Mouse (Mus musculus): Measurements from ENCODE around the gene Spaca4.
A peak's percentile ranks its signal among the peaks of the same experiment; 100 is the strongest.

Spaca4 gene

DNA sequence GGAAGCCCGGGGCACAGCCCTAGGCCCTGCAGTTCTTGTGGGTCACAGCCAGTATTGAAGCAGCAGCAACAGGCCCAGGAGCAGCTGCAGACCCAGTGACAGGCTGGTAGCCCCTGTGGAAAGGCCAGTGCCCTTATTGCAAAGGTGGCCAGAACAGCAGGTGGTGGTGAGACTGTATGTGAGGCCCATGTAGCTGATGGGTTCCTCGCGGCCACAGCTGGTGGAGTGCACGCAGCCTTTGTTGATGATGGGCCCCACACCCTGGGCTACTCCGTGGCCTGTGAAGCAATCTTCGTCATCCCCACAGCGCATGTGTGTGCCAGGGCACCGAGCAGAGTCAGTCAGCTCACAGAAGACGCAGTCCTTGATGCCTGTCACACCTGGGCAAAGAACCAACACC, 462 bp downstream of the Spaca4 start:
- DNase-seq: no peak

DNA sequence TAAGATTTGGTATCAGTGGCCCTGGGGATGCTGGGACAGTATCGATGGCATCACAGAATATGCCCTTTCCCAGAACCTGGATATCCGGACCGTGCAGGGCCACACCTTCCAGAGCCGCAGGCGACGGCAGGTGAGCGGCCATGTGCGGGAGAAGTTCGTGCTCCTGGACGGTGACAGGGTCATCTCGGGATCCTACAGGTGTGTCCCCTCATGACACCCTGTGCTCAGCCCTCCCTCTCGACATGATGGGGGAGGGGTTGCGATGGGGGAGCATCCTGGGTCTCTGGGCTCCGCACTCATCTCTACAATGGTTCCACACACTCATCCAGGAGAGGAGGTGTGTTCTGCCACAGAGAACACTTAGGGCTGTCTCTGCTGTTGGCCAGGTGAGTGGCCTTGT, 1.8 kb downstream of the Spaca4 start:
- DNase-seq: no peak

- no peak for DNase-seq
Measured at GRCm38 (mm10) chr7:45723301-45723700, 2.3 kb downstream of the Spaca4 start.

DNA sequence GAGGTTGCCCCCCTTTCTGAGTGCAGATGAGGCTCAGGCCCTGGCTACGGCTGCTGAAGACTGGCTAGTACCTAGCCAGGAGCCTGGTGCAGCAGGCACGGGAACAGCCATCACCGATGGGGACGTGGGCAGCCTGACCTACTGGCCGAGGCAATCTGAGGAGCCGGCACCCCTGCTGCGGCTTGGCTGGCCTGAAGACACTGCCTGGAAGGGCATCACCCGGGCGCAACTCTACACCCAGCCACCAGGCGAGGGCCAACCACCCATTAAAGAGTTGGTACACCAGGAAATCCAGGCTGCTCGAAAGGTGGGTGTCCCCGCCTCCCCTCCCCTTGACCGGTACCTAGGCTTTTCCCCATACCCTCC, 3.3 kb downstream of the Spaca4 start:
- DNase-seq: no peak

- DNase-seq: no peak
Measured at GRCm38 (mm10) chr7:45721642-45722347, 3.8 kb downstream of the Spaca4 start.

- DNase-seq: no peak
Measured at GRCm38 (mm10) chr7:45721234-45721571, 4.4 kb downstream of the Spaca4 start.

- DNase-seq: no peak
Measured at GRCm38 (mm10) chr7:45720413-45721233, 5.0 kb downstream of the Spaca4 start, which contains the start of gene Fam83e. Gene Fam83e, plus strand, starts transcription at chr7:45721212.

DNA sequence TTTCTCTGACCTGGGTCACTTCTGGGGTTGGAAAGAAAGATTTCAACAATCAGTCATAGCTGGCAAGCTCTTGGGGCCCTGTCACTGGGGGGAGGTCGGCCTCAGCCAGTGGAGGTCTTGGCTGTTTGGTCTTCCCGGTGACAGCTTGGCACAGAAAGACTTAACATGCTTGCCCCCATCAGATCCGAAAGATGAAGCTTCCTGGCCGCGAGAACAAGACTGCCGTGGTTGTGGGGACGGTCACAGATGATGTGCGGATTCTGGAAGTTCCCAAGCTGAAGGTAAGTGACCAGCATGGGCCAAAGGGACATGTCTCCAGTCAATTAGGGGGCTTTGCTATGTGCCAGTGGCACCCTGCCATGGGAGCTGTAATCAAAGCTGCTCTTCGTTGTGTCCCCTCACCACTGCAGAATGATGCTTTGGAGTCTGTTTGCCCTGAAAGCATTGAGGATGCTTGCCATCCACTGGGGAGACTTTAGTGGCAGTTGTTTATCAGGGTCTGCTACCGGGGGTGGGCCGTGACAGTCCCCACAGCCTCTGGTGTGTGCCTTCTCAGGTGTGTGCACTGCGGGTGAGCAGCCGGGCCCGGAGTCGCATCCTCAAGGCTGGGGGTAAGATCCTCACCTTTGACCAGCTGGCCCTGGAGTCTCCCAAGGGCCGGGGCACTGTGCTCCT, 5.7 kb downstream of the Spaca4 start:
- DNase-seq: no peak

DNA sequence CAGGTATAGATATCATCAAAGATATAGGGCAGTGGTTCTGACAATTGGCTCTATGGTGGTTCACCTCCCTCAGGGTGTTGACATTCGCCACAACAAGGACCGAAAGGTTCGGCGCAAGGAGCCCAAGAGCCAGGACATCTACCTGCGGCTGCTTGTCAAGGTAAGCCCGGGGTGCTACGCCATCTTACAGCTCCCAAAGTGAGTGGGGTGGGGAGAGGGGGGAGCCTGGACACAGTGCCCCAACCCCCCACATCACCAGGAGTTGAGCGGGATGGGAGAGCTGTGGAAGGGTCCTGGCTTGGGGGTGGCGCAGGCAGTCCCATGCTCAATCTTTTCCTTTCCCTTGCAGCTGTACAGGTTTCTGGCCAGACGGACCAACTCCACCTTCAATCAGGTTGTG, 6.4 kb downstream of the Spaca4 start:
- DNase-seq: no peak

DNA sequence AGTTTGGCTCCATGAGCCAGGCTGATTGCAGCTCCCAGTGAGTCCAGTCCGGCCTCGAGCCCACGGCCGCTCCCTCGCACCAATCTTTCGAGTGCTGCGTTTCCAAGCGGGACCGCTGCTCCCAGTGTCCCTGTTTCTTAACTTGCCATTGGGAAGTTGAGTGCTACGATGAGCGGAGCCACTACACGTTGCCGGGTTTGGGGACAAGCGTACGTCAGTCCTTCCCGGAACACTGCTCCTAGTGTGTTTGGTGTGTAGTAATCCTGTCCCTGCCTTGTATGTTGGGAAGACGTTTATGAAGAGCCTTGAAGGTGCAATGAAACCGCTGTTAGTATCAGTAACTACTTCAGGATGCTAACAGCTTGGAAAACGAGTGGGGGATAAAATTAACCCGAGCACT, 7.3 kb downstream of the Spaca4 start:
- no peak for DNase-seq

GRCm38 (mm10) chr7:45717918-45718297, 7.7 kb downstream of the Spaca4 start, which contains the start of gene Sphk2:
Gene Sphk2, minus strand, starts transcription at chr7:45718002.
- peak; percentile 99 for DNase-seq

GRCm38 (mm10) chr7:45716952-45717917, 8.4 kb downstream of the Spaca4 start:
- no peak for DNase-seq

GRCm38 (mm10) chr7:45716460-45716857, 9.2 kb downstream of the Spaca4 start:
- DNase-seq: no peak

- DNase-seq: no peak
Measured at GRCm38 (mm10) chr7:45715741-45716459, 9.7 kb downstream of the Spaca4 start.

DNA sequence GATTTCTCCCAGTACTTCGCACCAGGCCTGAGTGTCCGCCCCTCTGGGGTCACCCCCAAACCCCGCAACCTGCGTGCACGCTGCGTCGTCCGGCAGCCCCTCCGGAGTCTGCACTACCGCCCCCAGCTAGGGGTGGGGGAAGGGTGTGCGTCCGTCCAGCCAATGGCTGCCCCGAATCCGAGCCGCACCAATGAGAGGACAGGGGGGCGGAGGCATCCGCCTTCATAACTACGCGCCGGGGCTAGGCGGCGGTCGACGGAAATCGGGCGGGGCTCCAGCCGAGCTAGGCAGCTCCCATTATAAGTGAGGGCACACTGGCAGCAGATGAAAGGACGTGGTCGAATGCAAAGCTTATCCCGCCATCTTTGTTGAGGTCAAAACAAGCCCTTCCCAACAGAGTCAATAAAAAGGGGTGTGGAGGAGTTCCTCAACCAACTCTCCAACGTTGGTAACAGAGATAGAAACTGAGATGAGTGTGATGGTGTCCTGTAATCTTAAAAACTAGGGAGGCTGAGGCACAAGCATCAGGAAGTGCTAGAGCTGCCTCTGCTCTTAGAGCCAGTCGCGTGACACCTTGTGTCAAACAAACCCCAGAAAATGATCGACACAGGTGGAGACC, 10.4 kb downstream of the Spaca4 start, which contains the start of gene Rpl18:
Gene Rpl18 (plus strand): TSS at position 368 of the 619 bp plus-strand sequence.
- DNase-seq: peak; percentile 99

GRCm38 (mm10) chr7:45714630-45715089, 11.0 kb downstream of the Spaca4 start:
- DNase-seq: peak; percentile 69

DNA sequence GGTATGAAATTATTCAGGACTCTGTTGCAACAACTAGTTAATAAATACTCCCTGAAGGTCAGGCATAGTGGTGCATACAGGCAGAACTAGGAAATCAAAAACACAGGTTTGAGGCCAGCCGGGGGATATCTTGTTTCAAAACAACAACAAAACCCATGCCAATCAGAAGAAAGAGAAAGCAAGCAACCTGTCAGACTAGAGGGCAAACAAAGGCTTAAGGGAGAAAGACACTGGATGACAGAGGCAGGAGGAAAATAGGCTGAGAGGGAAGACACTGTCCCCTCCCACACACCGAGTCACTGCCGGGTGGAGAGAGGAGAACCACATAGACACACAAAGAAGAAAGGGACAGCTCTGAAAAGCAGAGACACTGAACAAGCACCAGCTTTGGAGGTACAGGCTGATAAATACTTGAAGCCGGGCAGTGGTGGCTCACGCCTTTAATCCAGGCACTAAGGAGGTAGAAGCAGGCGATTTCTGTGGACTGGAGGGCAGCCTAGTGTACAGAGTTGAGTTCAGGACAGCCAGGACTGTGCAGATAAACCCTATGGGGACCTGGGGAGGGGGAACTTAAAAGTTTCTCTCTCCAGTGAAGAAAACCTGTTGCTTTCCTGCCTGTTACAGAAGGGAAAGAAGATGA, 11.6 kb downstream of the Spaca4 start:
- DNase-seq: no peak

- DNase-seq: no peak
Measured at GRCm38 (mm10) chr7:45713396-45713795, 12.2 kb downstream of the Spaca4 start.

DNA sequence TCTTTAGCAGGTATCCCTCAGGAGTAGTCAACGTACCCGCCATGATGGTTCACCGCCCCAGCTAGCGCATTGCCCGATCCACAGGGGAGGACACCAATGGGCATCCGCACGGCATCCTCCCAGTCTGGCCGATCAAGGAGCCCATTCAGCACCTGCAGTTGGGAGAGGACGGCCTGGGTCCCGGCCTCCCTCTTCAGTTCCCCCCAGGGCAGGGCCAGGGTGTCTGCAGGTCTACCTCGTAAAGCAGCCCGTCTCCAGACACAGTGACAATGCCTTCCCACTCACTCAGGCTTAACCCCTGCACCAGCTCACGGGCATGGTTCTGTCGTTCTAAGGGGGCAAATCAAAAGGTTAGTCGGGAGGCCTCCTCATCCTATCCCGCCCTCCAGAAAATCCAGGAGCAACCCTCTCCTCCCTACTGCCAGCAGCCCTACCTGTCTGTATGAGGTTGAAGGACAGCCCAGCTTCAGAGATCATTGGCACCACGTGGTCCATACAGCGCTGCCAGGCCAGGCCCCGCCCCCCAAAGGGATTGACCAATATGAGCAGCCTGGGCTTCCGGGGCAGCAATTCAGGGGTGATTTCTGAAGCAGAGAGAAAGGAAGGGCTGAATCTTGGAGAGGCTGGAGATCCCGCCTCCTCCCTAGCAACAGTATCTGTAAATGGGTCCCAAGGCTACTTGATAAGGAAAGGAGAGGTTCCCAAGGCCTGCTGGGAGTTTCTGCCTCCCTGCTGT, 13.4 kb downstream of the Spaca4 start:
- DNase-seq: peak; percentile 83

Measured in kidney, postnatal 14 days (tissue).